ENCODE assay signal across 8 mouse cellular contexts in the genomic region with DNA sequence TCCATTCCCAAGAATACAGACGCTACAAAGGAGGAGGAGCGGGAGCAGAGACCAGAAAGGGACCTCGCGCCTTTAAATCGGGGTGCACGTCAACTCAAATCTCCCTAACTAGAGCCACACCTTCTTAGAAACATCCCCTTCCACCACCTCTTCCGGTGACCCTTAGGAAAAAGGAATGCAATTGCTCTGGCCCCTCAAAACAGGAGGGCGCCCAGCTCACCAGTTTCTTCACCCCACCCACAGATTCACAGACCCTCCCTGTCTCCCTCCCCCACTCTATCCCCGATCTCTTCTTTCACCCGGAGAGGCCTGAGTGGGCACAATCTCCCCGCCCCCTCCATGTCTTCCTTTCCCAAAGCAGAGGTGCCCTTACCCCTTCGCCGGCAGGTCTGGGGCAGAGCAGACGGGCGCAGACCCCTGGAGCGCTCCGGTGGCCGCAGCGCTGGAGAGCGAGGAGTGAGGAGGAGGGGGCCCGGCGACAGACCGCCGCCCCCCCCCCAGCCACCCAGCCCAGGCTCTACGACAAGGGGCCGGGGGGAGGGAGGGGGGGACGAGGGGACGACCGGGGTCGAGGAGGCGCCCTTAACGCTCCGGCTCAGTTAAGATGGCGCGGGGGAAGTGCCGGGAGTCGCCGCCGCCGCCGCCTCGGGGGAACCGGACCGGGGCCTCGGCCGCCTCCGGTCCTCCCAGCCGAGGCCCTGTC. TPM values are rescaled to one million over a fixed set of nuclear protein-coding genes. Genes with fewer than 3 reads are reported as not detected.
DNase-seq lines count a peak whose midpoint lies in the region; ATAC-seq and TF ChIP-seq lines count a peak whose summit lies in the region.

No protein-coding gene starts in this region.

- H3K27ac ChIP-seq in embryonic facial prominence, embryonic 10.5 days (replicated peaks): peak overlapping the region; percentile 100
- H3K27ac ChIP-seq in heart, adult 2 months: peak overlapping the region; percentile 99
- H3K27ac ChIP-seq in kidney, adult 2 months (ENCODE audit: insufficient read depth, low read depth, low read length): peak overlapping the region; percentile 94
- peak overlapping the region; percentile 95 for H3K27ac ChIP-seq in liver, embryonic 12.5 days
- peak overlapping the region; percentile 96 for H3K27ac ChIP-seq in stomach, embryonic 14.5 days (ENCODE audit: low read length)

- ATAC-seq in liver, embryonic 12.5 days: peak; percentile 17
- ATAC-seq in stomach, embryonic 14.5 days (ENCODE audit: insufficient number of reproducible peaks, insufficient read depth, low FRiP score, low read depth): peak; percentile 8; the same call in 1 of the 2 replicates

- peaks cover 5% of the 10 kb centered on the region; the same call in 1 of the 2 replicates for H3K79me2 ChIP-seq in heart, adult 2 months (replicated peaks; ENCODE audit: control insufficient read depth, insufficient read depth, low read length)
- peaks cover 51% of the 10 kb centered on the region for H3K79me2 ChIP-seq in myocyte (ENCODE audit: control insufficient read depth, insufficient read depth)

- H3K4me3 ChIP-seq in embryonic facial prominence, embryonic 10.5 days: peak overlapping the region; percentile 87
- H3K4me3 ChIP-seq in heart, adult 2 months: peak overlapping the region; percentile 87
- H3K4me3 ChIP-seq in kidney, adult 2 months (ENCODE audit: insufficient read depth, low read depth, low read length): peak overlapping the region; percentile 71
- peak overlapping the region; percentile 100 for H3K4me3 ChIP-seq in liver, embryonic 12.5 days
- peak overlapping the region; percentile 78 for H3K4me3 ChIP-seq in myocyte
- H3K4me3 ChIP-seq in stomach, embryonic 14.5 days (ENCODE audit: low read depth, low read length): peak overlapping the region; percentile 99

- intact Hi-C loops in heart, adult 2 months (cut with DNase I): loop anchor here (5.0 kb wide), 3 partner anchors 115 to 560 kb away; a partner anchor contains a TSS

- H3K9me3 ChIP-seq in embryonic facial prominence, embryonic 10.5 days: no peaks in the 10 kb centered on the region
- no peaks in the 10 kb centered on the region for H3K9me3 ChIP-seq in liver, embryonic 12.5 days (replicated peaks)
- no peaks in the 10 kb centered on the region for H3K9me3 ChIP-seq in stomach, embryonic 14.5 days (ENCODE audit: control insufficient read depth, low read depth, low read length)

- no peak for TF ChIP-seq EP300 in heart, adult 2 months (IDR thresholded peaks at IDR 0.05; ENCODE audit: insufficient read depth, low read depth, low read length)

- H3K9ac ChIP-seq in heart, adult 2 months (ENCODE audit: low read depth, low read length): peak overlapping the region; percentile 93
- peak overlapping the region; percentile 99 for H3K9ac ChIP-seq in liver, embryonic 12.5 days
- H3K9ac ChIP-seq in stomach, embryonic 14.5 days (replicated peaks; ENCODE audit: low read depth, low read length): peak overlapping the region; percentile 96

- no peaks in the 10 kb centered on the region for H3K27me3 ChIP-seq in embryonic facial prominence, embryonic 10.5 days (replicated peaks; ENCODE audit: low read depth, poor library complexity, severe bottlenecking)
- H3K27me3 ChIP-seq in heart, adult 2 months (ENCODE audit: control insufficient read depth, insufficient read depth, low read length): no peaks in the 10 kb centered on the region
- no peaks in the 10 kb centered on the region for H3K27me3 ChIP-seq in kidney, adult 2 months (replicated peaks; ENCODE audit: control insufficient read depth, insufficient read depth, low read length)
- H3K27me3 ChIP-seq in liver, embryonic 12.5 days (replicated peaks): no peaks in the 10 kb centered on the region
- no peaks in the 10 kb centered on the region for H3K27me3 ChIP-seq in myocyte (ENCODE audit: control insufficient read depth, insufficient read depth, insufficient read length)
- H3K27me3 ChIP-seq in stomach, embryonic 14.5 days (ENCODE audit: control insufficient read depth, insufficient read depth, low read length): no peaks in the 10 kb centered on the region

- TF ChIP-seq CTCF in heart, adult 2 months (IDR thresholded peaks at IDR 0.05): no peak
- no peak for TF ChIP-seq CTCF in kidney, adult 2 months (conservative IDR thresholded peaks at IDR 0.05; ENCODE audit: insufficient read depth, insufficient read length, low read depth, low read length)

- H3K4me2 ChIP-seq in liver, embryonic 12.5 days: peak overlapping the region; percentile 97
- H3K4me2 ChIP-seq in myocyte (ENCODE audit: low read depth): peak overlapping the region; percentile 85
- H3K4me2 ChIP-seq in stomach, embryonic 14.5 days (replicated peaks; ENCODE audit: low read depth, low read length): peak overlapping the region; percentile 91

- TF ChIP-seq POLR2A in heart, adult 2 months (IDR thresholded peaks at IDR 0.05; ENCODE audit: insufficient read depth, low read depth, low read length): peak; percentile 52
- TF ChIP-seq POLR2A in kidney, adult 2 months (IDR thresholded peaks at IDR 0.05; ENCODE audit: low read depth, low read length): no peak
- no peak for TF ChIP-seq POLR2A in myocyte (IDR thresholded peaks at IDR 0.05; ENCODE audit: insufficient read length, low read depth)

- H3K4me1 ChIP-seq in embryonic facial prominence, embryonic 10.5 days: peaks cover 28% of the 10 kb centered on the region
- peaks cover 9% of the 10 kb centered on the region for H3K4me1 ChIP-seq in heart, adult 2 months (ENCODE audit: control insufficient read depth, insufficient read depth, low read length)
- H3K4me1 ChIP-seq in kidney, adult 2 months (ENCODE audit: control insufficient read depth, insufficient read depth, low read length): no peaks in the 10 kb centered on the region
- peaks cover 35% of the 10 kb centered on the region for H3K4me1 ChIP-seq in liver, embryonic 12.5 days
- H3K4me1 ChIP-seq in stomach, embryonic 14.5 days (ENCODE audit: control insufficient read depth, insufficient read depth, low read length): 0 out of 2 replicates have a peak, but pooled peaks cover 8% of the 10 kb centered on the region

- WGBS in embryonic facial prominence, embryonic 10.5 days: under 1% methylated on average over 48 of the region's 48 CpGs
- whole genome bisulfite sequencing in heart, adult 2 months: under 1% methylated on average over 44 of the region's 48 CpGs
- WGBS in kidney, adult 2 months: under 1% methylated on average over 47 of the region's 48 CpGs
- under 1% methylated on average over 34 of the region's 48 CpGs for WGBS in liver, embryonic 12.5 days (ENCODE audit: insufficient replicate concordance)
- WGBS in stomach, embryonic 14.5 days: under 1% methylated on average over 43 of the region's 48 CpGs

- peak overlapping the region; percentile 77 for H3ac ChIP-seq in myocyte (ENCODE audit: control insufficient read depth, insufficient read length)

- peak; percentile 46 to 51 for DNase-seq in B cell, adult 2 months
- peak; percentile 69 for DNase-seq in adrenal gland, postnatal 10 days
- DNase-seq in embryonic facial prominence, embryonic 10.5 days (ENCODE audit: low spot score): peak; percentile 76
- DNase-seq in heart, adult 2 months: peak; percentile 60 to 67
- DNase-seq in kidney, adult 2 months: peak; percentile 62

- peaks cover 24% of the 10 kb centered on the region for H3K36me3 ChIP-seq in embryonic facial prominence, embryonic 10.5 days (replicated peaks)
- H3K36me3 ChIP-seq in heart, adult 2 months (ENCODE audit: control insufficient read depth, insufficient read depth, low read length): peaks cover 23% of the 10 kb centered on the region
- H3K36me3 ChIP-seq in kidney, adult 2 months (ENCODE audit: control insufficient read depth, insufficient read depth, low read length): no peaks in the 10 kb centered on the region
- peaks cover 20% of the 10 kb centered on the region for H3K36me3 ChIP-seq in liver, embryonic 12.5 days
- no peaks in the 10 kb centered on the region for H3K36me3 ChIP-seq in myocyte (ENCODE audit: control insufficient read depth, insufficient read depth)
- H3K36me3 ChIP-seq in stomach, embryonic 14.5 days (ENCODE audit: control insufficient read depth, insufficient read depth, low read length): no peaks in the 10 kb centered on the region; the same call in 1 of the 2 replicates

TF ChIP-seq in myocyte, 11 proteins besides CTCF, POLR2A, EP300 and RAD21:
- TF ChIP-seq MYOG (IDR thresholded peaks at IDR 0.05; ENCODE audit: control insufficient read depth in 1 of 3, insufficient read depth in 1 of 3, insufficient read length in 2 of 3, low read depth in 2 of 3) (no peak), TCF3 (IDR thresholded peaks at IDR 0.05; ENCODE audit: insufficient read length, low read depth) (no peak), SRF (IDR thresholded peaks at IDR 0.05; ENCODE audit: control insufficient read depth, insufficient read length, low read depth) (no peak), POLR2AphosphoS2 (IDR thresholded peaks at IDR 0.05; ENCODE audit: insufficient read length, low read depth) (peak; percentile 14), REST (IDR thresholded peaks at IDR 0.05; ENCODE audit: insufficient read depth, insufficient read length) (no peak)
TF ChIP-seq in myocyte: peak in this region for 1.

RNA-seq across cellular contexts. Expression of a gene that starts 0.6 kb away (rescaled TPM):
- 10 to 100 TPM; 45.4 to 52.4 TPM for total RNA-seq in adrenal gland, postnatal 10 days (2021)
- polyA plus RNA-seq in embryonic facial prominence, embryonic 10.5 days (2016; fragmentation: Nextera tagmentation; extraction: Ambion mirVana): 11.9 and 13.5 TPM in 2 replicates
- 10 to 100 TPM; 50.9 to 56.8 TPM for total RNA-seq in heart, adult 2 months (2021)
- polyA plus RNA-seq in heart, adult 2 months (2012; rRNA removed): 7.8 and 18.2 TPM in 2 replicates
- polyA plus RNA-seq in kidney, adult 2 months (2012; rRNA removed): 4.7 and 6.9 TPM in 2 replicates
- polyA plus RNA-seq in liver, embryonic 12.5 days (2016; fragmentation: Nextera tagmentation; extraction: Ambion mirVana): 6.1 and 6.7 TPM in 2 replicates
- 9.2 TPM for polyA plus RNA-seq in myocyte (2012; fragmentation: generic; extraction: Trizol)
- polyA plus RNA-seq in stomach, embryonic 14.5 days (2014; fragmentation: Nextera tagmentation; extraction: Ambion mirVana): 23.2 and 24.1 TPM in 2 replicates

Comparison
In these comparisons a context has a peak if more than half of its experiments do, and no peak if none do; other contexts are left out.
1. Peak in every context shown above with its lines: DNase-seq, ATAC-seq, H3K4me3 ChIP-seq and H3K27ac ChIP-seq.